Mouse (Mus musculus) cortical plate, adult 2 months (tissue): ENCODE results near the gene Majin.

Experiments
- CTCF ChIP-seq: fragments of 200-500 bp; IDR thresholded peaks from 2 replicates; pipeline ENCODE4 v1.5.1; 2011; ENCODE audit warnings: mild to moderate bottlenecking, control low read depth, low read length; ENCODE audit not compliant: insufficient read depth; ENCODE audit errors: extremely low read depth
- POLR2A ChIP-seq: fragments of 200-500 bp; IDR thresholded peaks from 2 replicates; pipeline ENCODE4 v1.6.1; 2011; ENCODE audit warnings: mild to moderate bottlenecking, low read length, control low read depth; ENCODE audit not compliant: insufficient read depth; ENCODE audit errors: extremely low read depth

DNA sequence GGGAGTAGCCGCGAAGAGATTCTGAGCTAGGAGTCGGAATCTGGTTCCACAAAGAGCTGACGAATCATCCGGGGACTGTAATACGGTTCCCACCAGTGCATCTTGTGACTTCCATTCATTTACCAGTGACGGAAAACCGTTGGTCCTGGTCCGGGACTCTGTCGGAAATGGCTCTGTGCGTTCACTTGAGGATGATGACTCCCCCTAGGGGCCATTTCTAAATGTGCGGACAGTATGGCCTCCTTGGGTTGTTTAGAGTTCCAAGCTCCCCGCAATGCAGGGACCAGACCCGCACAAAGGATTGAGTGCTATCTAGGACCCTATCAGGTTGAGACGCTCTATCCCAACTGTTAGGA, 42.8 kb upstream of the Majin start, which contains the start of gene Arl2:
- TF ChIP-seq POLR2A (no peak; the same call in 1 of the 2 replicates), CTCF (peak; percentile 50)
